Mouse (Mus musculus): ENCODE data around the gene Cct4. TPM values are rescaled to one million over a fixed set of nuclear protein-coding genes. Genes with fewer than 3 reads are reported as not detected.

Cct4 gene
- 100 to 1,000 TPM; 186 to 249 TPM for total RNA-seq (2021)
- long read RNA-seq, experiment 1, transcript Cct4-204 (14 exons, 2,484 nt): major isoform, 363 of 390 reads
- long read RNA-seq, experiment 1, partial matches to known transcripts: 5 of 390 reads
- long read RNA-seq, experiment 1, other reads (novel, unspliced or antisense): 21 of 390 reads
- long read RNA-seq, experiment 2, transcript Cct4-204 (14 exons, 2,484 nt): major isoform, 98 of 108 reads
- long read RNA-seq, experiment 2, partial matches to known transcripts: 4 of 108 reads
- long read RNA-seq, experiment 2, other reads (novel, unspliced or antisense): 6 of 108 reads

GRCm38 (mm10) chr11:22990393-22991126 is at the start of gene Cct4:
TSS of gene Cct4 (plus strand) at chr11:22990519.
- DNase-seq: peak; percentile 96

GRCm38 (mm10) chr11:22949101-22949500 is 41.2 kb upstream of the Cct4 start:
- peak in 1 of 2 experiments; percentile 43 for DNase-seq

- DNase-seq: no peak
Measured at GRCm38 (mm10) chr11:22950131-22950530, 40.2 kb upstream of the Cct4 start.

GRCm38 (mm10) chr11:22952668-22953067 is 37.7 kb upstream of the Cct4 start:
- DNase-seq: no peak

- peak in 1 of 2 experiments; percentile 29 for DNase-seq
Measured at GRCm38 (mm10) chr11:22956346-22956745, 34.0 kb upstream of the Cct4 start.

GRCm38 (mm10) chr11:22956830-22957229 is 33.5 kb upstream of the Cct4 start:
- peak; percentile 93 for DNase-seq

- DNase-seq: no peak
Measured at GRCm38 (mm10) chr11:22957791-22958374, 32.4 kb upstream of the Cct4 start.

- DNase-seq: no peak
Measured at GRCm38 (mm10) chr11:22962101-22962500, 28.2 kb upstream of the Cct4 start.

GRCm38 (mm10) chr11:22964401-22964800 is 25.9 kb upstream of the Cct4 start:
- DNase-seq: no peak

- DNase-seq: peak; percentile 80 to 88
Measured at GRCm38 (mm10) chr11:22965503-22965902, 24.8 kb upstream of the Cct4 start.

- no peak for DNase-seq
Measured at GRCm38 (mm10) chr11:22969486-22969885, 20.8 kb upstream of the Cct4 start.

GRCm38 (mm10) chr11:22970546-22970945 is 19.8 kb upstream of the Cct4 start:
- DNase-seq: no peak

GRCm38 (mm10) chr11:22971835-22972709 is 18.2 kb upstream of the Cct4 start, which contains the start of gene Zrsr1:
TSS of gene Zrsr1 (plus strand) at chr11:22972005.
- peak; percentile 73 to 80 for DNase-seq

GRCm38 (mm10) chr11:22972746-22973526 is 17.4 kb upstream of the Cct4 start:
- peak; percentile 86 to 89 for DNase-seq

GRCm38 (mm10) chr11:22973599-22973998 is 16.7 kb upstream of the Cct4 start:
- DNase-seq: no peak

GRCm38 (mm10) chr11:22978215-22978614 is 12.1 kb upstream of the Cct4 start:
- no peak for DNase-seq

GRCm38 (mm10) chr11:22978711-22979110 is 11.6 kb upstream of the Cct4 start:
- no peak for DNase-seq

- DNase-seq: no peak
Measured at GRCm38 (mm10) chr11:22979221-22979620, 11.1 kb upstream of the Cct4 start.

- no peak for DNase-seq
Measured at GRCm38 (mm10) chr11:22981041-22981440, 9.3 kb upstream of the Cct4 start.

- peak in 1 of 2 experiments; percentile 25 for DNase-seq
Measured at GRCm38 (mm10) chr11:22981543-22981950, 8.8 kb upstream of the Cct4 start.

Measured in adrenal gland, postnatal 36 days (tissue).